Mouse (Mus musculus): Measurements from ENCODE around the gene Lmf1.

DNA sequence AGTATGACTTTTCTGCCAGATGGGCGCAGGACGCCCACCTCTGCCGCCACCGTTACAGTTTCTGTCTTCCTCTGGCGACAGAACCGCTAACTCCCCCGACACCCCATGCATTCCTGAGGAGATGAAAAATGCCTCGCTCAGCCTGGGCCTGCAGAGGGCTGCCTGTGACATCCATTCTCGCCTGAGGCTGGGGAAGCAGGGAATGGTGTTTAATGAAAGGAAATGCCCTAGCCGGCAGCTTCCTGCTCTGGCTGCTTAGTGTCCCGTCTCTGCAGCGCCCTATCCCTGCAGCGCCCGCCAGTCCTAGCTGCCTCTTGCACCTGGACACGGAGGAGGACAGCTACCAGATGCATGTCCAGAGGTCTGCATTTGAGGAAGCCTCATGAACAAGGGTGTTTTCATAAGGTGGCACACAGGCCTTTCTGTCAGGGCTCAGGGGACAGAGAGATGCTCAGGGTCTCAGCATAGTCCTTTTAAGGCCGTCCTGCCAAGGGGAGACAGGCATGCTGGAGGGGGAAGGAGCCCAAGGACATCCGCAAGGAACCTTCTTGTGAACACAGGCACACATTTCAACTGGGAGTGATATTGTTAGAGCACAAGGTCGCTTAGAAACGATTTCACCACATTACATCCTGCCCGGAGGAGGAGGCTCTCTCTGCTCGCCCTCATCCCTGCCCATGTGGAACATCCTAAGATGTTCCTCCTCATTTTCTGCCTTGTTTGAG lies 22.1 kb upstream of the Lmf1 start:
- no peak for TF ChIP-seq POLR2A (IDR thresholded peaks at IDR 0.05; ENCODE audit: insufficient read depth, low read depth, low read length)
- TF ChIP-seq CTCF (IDR thresholded peaks at IDR 0.05): no peak
- no peak for TF ChIP-seq EP300 (IDR thresholded peaks at IDR 0.05; ENCODE audit: insufficient read depth, low read depth, low read length)

Measured in heart, adult 2 months (tissue).